Mouse (Mus musculus) megakaryocyte, embryonic 14.5 days (primary cell): ENCODE results near the gene Copb1. TPM values are rescaled to one million over a fixed set of nuclear protein-coding genes. Genes with fewer than 3 reads are reported as not detected.

Experiments
- H3K27me3 ChIP-seq: replicated peaks from 2 replicates; pipeline ENCODE3; 2012; ENCODE audit warnings: inconsistent platforms
- H3K36me3 ChIP-seq: replicated peaks from 2 replicates; pipeline ENCODE3; 2012; ENCODE audit warnings: low read length, inconsistent platforms, mixed read lengths
- H3K4me1 ChIP-seq: 2 replicates; pipeline ENCODE4 v1.6.1; 2012; ENCODE audit warnings: inconsistent platforms
- H3K4me3 ChIP-seq: replicated peaks from 2 replicates; pipeline ENCODE3; 2012; ENCODE audit warnings: moderate library complexity, mild to moderate bottlenecking, inconsistent platforms
- H3K9me3 ChIP-seq: 2 replicates; pipeline ENCODE4 v1.6.1; 2012; ENCODE audit warnings: inconsistent platforms
- FLI1 ChIP-seq: IDR thresholded peaks from 2 replicates; pipeline ENCODE4 v1.6.1; 2012; ENCODE audit warnings: low read length, inconsistent platforms, mixed read lengths
- GATA1 ChIP-seq: IDR thresholded peaks from 3 replicates; pipeline ENCODE4 v1.6.1; 2012; ENCODE audit warnings: mixed read lengths, low read length, inconsistent platforms, borderline replicate concordance
- polyA plus RNA-seq: library from polyadenylated mRNA; stranded (reverse); fragments of >175 nt; gene quantifications from 2 replicates; pipeline ENCODE4 v1.2.3, GENCODE M21; 2012; ENCODE audit warnings: low replicate concordance; ENCODE audit not compliant: insufficient read depth

The Copb1 gene
- polyA plus RNA-seq, 1 experiment = 3.3 TPM

GRCm38 (mm10) chr7:114284296-114284910 lies 29.9 kb upstream of the Copb1 start:
- no peaks in the 10 kb centered on the region for H3K36me3 ChIP-seq
- no peaks in the 10 kb centered on the region for H3K27me3 ChIP-seq
- H3K4me3 ChIP-seq = peak overlapping the region; percentile 28
- peaks cover 29% of the 10 kb centered on the region for H3K4me1 ChIP-seq
- TF ChIP-seq FLI1 (no peak), GATA1 (no peak)
- no peaks in the 10 kb centered on the region for H3K9me3 ChIP-seq

DNA sequence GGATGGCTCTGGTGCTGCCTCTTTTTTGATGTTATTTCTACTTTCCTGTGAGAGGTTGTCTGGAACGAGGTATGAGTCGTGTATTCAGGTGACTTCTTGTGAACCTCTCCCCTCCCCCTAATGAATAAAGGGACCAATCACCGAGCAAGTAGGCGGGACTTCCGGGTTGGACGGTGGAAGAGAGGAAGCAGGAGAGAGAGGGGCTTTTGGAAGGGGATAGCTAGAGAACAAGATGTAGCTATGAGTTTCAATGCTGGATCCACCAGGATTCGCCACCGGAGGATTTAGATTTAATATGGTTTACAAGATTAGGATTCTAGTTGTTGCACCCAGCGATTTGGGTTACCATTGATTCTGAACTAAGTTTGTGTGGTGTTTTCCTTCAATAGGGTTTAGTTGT lies 28.5 kb upstream of the Copb1 start:
- no peaks in the 10 kb centered on the region for H3K9me3 ChIP-seq
- H3K4me1 ChIP-seq = peaks cover 29% of the 10 kb centered on the region
- no peaks in the 10 kb centered on the region for H3K36me3 ChIP-seq
- no peak for TF ChIP-seq FLI1
- TF ChIP-seq GATA1 = no peak
- H3K27me3 ChIP-seq = no peaks in the 10 kb centered on the region
- no peak overlapping the region for H3K4me3 ChIP-seq

DNA sequence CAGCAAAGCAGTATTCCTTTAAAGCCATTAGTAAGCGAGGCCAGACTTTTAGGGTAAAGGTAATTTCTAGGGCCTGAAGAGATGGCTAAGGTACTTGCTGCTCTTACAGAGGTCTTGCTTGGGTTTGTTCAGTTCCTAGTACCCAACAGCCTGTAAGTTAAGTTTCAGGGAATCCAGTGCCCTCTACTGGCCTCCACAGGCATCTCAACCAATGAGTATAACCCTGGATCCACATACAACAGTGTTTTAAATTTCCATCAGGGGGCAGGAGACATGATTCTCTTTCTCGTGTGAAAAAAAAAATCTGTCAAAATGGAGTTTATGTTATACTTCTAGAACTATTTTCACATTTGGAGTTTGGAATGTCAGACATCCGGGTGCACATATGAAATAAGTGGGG lies 27.2 kb upstream of the Copb1 start:
- Histone ChIP-seq H3K27me3 (no peaks in the 10 kb centered on the region), H3K4me1 (peaks cover 33% of the 10 kb centered on the region), H3K9me3 (no peaks in the 10 kb centered on the region), H3K36me3 (no peaks in the 10 kb centered on the region), H3K4me3 (no peak overlapping the region)
- no peak for TF ChIP-seq FLI1

GRCm38 (mm10) chr7:114276005-114276752 lies 21.7 kb upstream of the Copb1 start, which contains the start of gene Psma1:
Gene Psma1, minus strand, starts transcription at chr7:114276118.
- Histone ChIP-seq H3K27me3 (no peaks in the 10 kb centered on the region), H3K4me1 (peaks cover 30% of the 10 kb centered on the region), H3K9me3 (no peaks in the 10 kb centered on the region), H3K36me3 (peaks cover 32% of the 10 kb centered on the region), H3K4me3 (peak within 1 kb of the TSS; percentile 99)
- no peak for TF ChIP-seq GATA1
- no peak for TF ChIP-seq FLI1

DNA sequence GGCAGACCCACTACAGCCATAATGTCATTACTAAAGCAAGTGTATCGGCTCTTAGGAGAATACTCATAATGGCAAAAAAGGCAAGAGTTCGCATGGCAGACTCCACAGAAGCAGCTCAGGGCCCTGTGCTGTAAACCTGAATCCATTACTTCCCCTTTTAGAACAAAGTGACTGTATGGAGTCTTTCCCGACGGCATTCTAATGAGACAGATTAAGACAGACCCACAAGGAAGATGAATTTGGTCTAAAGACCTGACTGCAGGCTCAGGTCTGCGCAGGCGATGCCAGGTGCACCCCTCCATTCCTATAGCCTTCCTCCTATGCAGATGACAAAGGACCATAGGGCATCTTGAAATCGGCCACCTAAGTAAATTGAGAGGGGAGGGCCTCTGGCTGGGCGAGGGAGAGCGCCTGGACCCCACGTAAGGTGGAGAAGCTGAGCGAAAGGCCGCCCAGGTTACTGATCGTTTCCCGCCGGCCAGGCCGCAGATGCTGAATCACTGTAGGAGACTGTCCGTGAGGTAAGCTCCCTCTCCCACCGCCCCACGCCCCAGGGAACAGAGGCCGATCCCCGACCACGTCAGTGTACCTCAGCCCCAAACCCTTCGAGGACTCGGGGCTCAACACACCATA lies 21.0 kb upstream of the Copb1 start:
- Histone ChIP-seq H3K36me3 (peaks cover 38% of the 10 kb centered on the region), H3K9me3 (no peaks in the 10 kb centered on the region), H3K4me1 (peaks cover 29% of the 10 kb centered on the region), H3K4me3 (peak overlapping the region; percentile 99), H3K27me3 (no peaks in the 10 kb centered on the region)
- TF ChIP-seq FLI1 (no peak), GATA1 (no peak)

DNA sequence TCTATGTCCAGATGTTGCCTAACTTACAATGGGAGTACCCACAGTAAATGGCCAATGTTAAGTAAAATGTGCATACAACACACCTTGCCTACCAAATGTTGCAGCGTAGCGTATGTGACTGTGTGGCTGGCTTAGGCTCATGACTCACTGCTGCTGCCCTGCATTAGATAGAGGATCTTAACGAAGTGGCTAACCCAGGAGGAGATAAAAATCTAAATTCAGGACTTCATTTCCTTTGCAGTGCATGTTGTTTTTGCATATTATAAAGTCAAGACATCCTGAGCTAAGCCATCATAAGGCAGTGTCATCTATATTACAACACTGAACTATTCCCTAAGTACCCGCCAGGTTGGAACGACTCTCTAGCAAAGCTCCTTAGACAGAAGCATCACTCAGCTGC lies 13.9 kb upstream of the Copb1 start:
- no peak for TF ChIP-seq FLI1
- TF ChIP-seq GATA1 = no peak
- Histone ChIP-seq H3K4me3 (peak overlapping the region; percentile 26), H3K9me3 (no peaks in the 10 kb centered on the region), H3K4me1 (0 out of 2 replicates have a peak, but pooled peaks cover 5% of the 10 kb centered on the region), H3K27me3 (no peaks in the 10 kb centered on the region), H3K36me3 (peaks cover 97% of the 10 kb centered on the region)

- no peak for TF ChIP-seq FLI1
- no peak for TF ChIP-seq GATA1
- Histone ChIP-seq H3K27me3 (no peaks in the 10 kb centered on the region), H3K36me3 (peaks cover 60% of the 10 kb centered on the region)
Observed at GRCm38 (mm10) chr7:114251684-114252083, 2.8 kb downstream of the Copb1 start.

DNA sequence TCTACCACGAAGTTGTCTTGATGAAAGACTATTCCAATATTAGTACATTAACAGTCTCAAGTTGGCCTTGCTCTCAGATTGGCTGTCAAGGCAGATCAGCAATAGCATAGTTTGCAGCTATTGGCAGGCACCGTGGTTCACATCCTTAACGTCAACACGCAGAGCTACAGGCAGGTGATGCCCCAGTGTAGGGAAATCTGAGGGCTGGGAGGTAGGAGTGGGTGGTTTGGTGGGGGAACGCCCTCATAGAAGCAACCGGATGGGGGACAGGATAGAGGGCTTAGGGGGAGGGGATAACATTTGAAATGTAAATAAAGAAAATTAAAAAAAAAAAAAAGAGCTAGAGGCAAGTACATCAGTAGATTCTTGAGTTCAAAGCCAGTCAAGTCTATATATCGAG lies 20.5 kb downstream of the Copb1 start:
- Histone ChIP-seq H3K36me3 (peaks cover 98% of the 10 kb centered on the region), H3K4me1 (no peaks in the 10 kb centered on the region), H3K4me3 (no peak overlapping the region), H3K9me3 (no peaks in the 10 kb centered on the region), H3K27me3 (no peaks in the 10 kb centered on the region)
- TF ChIP-seq FLI1 (no peak), GATA1 (no peak)

More at GRCm38 (mm10) chr7:114251684-114252083, 2.8 kb downstream of the Copb1 start:
- Histone ChIP-seq H3K4me3 (no peak overlapping the region), H3K9me3 (no peaks in the 10 kb centered on the region), H3K4me1 (peaks cover 16% of the 10 kb centered on the region)

- H3K9me3 ChIP-seq = no peaks in the 10 kb centered on the region
- no peaks in the 10 kb centered on the region for H3K27me3 ChIP-seq
- no peak overlapping the region for H3K4me3 ChIP-seq
- TF ChIP-seq GATA1 (no peak), FLI1 (no peak)
- peaks cover 94% of the 10 kb centered on the region for H3K36me3 ChIP-seq
- no peaks in the 10 kb centered on the region for H3K4me1 ChIP-seq
Observed at GRCm38 (mm10) chr7:114232982-114233381, 21.5 kb downstream of the Copb1 start.

GRCm38 (mm10) chr7:114231857-114232256 lies 22.7 kb downstream of the Copb1 start:
- Histone ChIP-seq H3K4me1 (no peaks in the 10 kb centered on the region), H3K9me3 (no peaks in the 10 kb centered on the region), H3K27me3 (no peaks in the 10 kb centered on the region), H3K36me3 (peaks cover 94% of the 10 kb centered on the region), H3K4me3 (no peak overlapping the region)
- TF ChIP-seq GATA1 = no peak
- no peak for TF ChIP-seq FLI1
